Mouse (Mus musculus) liver, adult (tissue): ENCODE results near the gene Sntb2.
A peak's percentile ranks its signal among the peaks of the same experiment; 100 is the strongest.

Source experiments
- GATA4 ChIP-seq: IDR thresholded peaks from 2 replicates; pipeline ENCODE4 v1.6.1; 2014; ENCODE audit warnings: mild to moderate bottlenecking, low read length; ENCODE audit not compliant: insufficient replicate concordance

The Sntb2 gene

DNA sequence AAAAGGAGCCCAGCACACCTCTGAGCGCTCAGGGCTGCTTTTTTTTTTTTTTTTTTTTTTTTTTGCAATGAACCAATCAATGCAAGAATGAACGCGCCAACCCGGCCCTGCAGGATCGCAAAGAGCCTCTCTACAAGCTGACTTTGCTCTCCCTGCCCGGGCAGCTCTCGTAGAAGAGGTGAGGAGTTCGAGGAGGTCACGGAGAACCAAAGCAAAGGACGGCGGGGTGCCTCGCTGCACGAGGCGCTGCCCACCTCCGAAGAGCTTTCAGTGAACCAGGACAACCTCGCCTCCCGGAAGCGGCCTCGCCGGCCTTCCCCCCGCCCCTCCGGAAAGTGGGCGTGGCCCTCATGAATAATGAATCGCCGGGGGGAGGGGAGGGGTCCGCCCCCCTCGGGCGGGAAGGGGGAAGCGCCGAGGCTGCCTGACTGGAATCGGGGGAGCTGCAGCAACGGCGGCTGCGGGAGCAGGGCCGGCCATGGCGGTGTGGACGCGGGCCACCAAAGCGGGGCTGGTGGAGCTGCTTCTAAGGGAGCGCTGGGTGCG lies at the start of gene Sntb2:
Gene Sntb2 (plus strand): TSS at position 427 of the 546 bp plus-strand sequence.
- peak; percentile 27; the same call in 1 of the 2 replicates for TF ChIP-seq GATA4

DNA sequence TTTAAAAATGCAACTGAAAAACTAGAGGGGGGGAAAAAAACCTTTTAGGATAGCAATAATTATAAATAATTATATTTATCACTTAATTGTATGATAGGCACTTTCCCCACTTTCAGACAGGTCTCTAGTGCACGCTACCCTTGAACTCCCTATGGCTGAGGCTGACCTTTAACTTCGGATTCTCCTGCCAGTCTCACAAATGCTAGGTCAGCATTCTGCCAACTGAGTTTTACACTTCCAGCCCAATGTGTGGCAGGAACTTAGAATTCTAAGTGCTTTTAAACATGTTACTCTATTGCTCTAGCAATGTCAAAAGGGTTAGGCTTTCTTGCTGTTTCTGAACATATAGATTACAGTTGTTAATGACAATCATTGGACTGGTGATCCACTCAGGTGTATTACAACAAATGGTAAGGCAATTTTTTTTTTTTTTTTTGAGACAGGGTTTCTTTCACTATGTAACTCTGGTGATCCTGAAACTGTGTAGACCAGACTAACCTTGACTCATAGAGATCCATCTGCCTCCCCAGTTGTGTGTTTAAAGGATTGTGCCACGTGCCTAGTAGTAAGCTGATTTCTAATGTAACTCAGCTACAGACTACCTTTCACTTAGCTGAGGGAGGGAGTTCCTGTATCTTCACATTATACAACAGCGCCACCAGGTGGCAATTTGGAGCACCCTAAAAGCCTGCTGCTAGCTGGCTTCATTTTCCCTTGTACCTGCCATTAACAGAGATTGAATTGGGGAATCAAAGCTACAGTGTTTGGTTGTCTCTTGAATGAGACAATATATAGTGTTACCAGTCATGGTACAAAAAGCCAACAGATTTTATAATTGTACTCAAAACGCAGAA lies 48.0 kb upstream of the Sntb2 start:
- TF ChIP-seq GATA4: no peak

DNA sequence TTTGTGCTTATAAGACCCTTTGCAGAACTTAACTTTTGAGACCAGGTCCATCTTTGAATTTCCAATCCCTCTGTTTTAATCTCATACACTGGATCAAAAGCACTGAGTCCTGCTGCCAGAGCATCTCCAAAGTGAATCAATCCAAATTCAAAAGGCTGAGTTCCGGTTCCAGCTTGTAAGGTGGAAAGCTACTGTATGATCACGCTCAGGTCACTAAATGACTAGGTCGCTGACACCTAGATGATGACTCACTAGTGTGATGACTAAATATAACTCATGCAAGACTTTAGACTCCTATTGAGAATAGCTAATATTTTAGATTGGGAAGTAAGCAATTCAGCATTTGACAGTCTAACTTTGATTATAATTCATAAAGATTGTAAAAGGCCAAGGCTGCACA lies 46.7 kb upstream of the Sntb2 start:
- TF ChIP-seq GATA4: no peak

DNA sequence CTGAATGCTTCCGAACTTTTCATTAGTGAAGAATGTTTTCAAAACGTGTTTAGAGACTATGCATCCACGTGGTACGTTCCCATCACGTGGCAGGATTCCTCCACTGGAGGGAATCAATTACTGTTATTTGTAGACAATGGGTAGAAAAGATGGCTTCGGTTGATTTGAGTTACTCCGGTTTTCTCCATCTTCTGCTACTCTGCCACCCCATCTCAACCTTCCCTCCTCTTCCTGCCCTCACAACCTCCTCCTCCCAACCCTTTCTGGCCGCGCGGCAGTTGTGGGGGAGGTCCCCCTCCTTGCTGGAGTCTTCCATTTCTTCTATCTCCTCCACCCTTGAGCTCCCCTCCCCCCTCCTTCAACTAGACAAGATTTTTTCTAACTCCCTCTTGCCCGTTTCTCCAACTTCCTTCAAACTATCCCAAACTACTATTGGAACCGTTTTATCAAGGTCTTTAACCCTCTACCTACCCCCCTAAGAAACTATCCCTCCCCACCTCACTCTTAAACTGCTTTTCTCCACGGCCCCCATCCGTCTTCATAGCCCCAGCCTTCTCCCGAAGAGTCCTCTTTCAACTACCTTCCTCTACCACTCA lies 43.2 kb upstream of the Sntb2 start:
- no peak for TF ChIP-seq GATA4

DNA sequence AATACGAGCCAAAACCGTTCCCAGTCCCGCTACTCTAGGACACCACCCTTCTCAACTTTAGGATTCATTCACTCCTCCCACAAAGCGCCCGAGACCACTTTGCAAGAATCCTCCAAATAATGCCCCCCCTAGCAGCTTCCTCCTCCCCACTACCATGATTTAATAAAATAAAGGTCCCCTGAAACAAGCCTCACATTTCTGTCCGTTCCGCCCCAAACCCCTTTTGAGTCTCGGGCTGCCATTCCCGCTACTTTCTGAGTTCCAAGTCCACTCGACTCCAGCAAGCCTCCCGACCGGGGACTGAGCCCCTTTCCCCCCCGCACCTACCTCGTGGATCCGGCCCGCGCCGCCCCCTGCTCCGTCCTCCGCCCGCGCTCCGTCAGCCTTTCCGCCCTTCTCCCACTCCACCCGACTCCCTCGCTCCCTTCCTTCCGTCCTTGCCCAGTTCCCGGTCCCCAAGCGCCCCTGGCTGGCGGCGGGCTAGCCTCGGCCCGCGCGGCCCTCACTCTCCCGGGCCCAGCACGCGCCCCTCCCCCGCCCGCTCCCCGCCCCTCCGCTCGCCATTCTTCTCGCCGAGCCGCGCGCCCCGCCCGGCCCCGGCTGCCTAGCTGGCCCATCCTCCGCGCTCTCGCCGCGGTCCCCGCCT lies 42.6 kb upstream of the Sntb2 start:
- TF ChIP-seq GATA4: no peak

DNA sequence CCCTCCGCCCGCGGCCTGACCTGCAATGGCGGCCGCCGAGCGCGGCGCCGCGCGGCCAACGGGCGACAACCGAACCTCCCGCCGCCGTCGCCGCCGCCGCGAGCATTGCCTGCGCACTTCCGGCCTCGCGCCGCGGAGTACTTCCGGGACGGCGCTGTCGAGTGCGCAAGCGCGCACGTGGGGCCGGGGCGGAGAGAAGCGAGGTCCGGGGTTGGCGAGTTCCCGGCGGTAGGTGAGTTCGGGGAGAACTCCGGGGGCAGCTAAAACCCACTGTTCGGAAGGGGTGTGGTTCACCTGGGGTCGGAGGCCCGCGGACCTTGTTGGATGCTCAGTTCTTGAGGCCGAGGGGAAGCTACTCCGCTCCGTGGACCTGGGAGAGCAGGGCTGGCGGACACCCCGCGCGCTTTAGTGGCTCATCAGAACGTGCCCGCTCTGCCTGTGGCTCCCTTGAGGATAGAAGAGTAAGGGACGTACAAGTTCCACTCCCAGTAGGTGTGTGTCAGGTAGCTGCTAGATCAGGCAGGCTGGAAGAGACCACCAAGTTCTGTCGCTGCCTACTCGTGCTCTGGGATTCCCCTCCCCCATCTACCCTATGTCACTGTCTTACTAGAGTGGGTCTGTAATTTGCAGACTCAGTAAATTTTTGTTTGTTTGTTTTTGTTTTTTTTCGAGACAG lies 41.9 kb upstream of the Sntb2 start, which contains the start of gene Utp4:
Gene Utp4 (plus strand): TSS at position 156 of the 676 bp plus-strand sequence.
- TF ChIP-seq GATA4: no peak; the same call in 1 of the 2 replicates

DNA sequence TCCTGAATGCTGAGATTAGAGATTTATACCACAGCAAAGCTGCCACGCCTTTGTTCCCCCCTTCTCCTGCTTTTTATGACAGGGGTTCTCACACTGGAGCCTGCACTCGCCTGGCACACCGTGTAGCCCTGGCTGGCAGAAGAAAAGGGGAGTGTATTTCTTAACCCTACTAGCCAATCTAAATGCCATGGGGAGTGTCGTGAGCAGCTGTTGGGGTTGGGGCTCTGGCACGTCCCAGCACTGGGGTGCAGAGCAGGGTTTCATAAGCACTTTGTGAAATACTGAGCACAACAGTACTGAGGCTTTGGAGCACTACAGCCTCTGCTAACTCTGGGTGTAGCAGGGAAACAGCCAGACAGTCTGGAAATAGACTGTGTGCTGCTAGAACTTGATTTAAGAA lies 36.1 kb upstream of the Sntb2 start:
- TF ChIP-seq GATA4: no peak

DNA sequence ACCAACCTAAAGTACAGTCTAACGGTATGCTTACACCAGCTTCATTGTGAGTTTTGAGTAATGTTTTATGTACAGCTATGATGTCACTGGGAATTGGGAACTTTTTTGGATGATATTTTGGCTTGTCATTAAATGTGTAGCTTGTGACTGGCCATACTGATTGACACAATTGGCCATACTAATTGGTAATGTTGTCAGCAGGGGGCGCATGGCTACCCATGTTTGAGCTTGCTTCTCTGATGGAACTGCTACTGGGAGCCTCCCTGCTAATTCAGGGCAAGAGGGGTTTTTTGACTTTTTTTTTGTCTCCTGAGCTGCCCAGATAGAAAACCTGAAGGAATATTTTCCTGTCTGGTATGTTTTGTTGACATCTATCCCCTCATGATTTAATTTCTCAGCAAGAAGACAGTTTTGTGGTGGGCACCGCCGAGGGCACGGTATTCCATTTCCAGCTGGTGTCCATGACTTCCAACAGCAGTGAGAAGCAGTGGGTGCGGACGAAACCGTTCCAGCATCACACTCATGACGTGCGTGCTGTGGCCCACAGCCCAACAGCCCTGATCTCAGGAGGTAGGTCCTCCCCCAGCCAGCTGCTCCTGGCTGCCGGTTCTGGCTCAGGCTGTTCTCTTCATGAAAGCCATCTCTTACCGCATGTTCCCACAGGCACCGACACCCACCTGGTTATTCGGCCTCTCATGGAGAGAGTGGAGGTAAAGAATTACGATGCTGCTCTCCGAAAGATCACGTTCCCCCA lies 29.6 kb upstream of the Sntb2 start:
- no peak for TF ChIP-seq GATA4

DNA sequence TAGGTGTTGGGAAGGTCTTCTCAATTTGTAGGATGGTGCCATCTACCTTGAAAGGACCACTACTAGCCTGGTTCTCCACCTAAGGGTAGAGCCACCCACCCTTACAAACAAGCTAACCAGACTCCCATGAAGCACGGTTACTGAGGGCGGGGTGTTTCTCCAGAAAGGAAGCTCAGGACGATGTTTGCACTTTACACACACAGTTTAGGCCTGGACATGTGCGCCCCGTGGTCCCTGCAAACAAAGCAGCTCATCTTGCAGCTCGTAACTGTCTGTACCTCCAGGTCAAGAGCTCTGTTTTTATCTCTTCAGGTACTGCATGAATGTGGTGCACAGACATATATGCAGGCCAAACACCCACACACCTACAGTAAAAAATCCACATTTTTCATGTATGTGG lies 28.9 kb upstream of the Sntb2 start:
- TF ChIP-seq GATA4: no peak

DNA sequence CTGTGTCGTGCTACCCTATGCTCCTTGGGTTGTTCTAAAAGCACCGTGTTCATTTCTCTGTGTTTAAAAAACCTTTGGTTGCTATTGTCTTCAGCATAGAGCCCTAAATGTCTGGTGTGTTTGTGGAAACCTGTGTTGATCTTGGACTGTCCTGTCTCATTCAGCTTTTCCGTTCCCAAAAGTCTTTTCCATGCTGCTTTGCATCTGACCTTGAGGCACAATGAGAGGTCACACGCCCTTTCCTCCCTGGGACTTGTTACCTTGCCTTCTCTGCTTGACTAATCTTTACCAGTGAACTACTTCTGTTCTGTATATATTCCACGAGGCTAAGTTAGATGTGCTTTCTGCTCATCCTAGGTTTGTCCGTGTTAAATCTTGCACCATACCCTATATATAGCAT lies 28.1 kb upstream of the Sntb2 start:
- TF ChIP-seq GATA4: no peak

DNA sequence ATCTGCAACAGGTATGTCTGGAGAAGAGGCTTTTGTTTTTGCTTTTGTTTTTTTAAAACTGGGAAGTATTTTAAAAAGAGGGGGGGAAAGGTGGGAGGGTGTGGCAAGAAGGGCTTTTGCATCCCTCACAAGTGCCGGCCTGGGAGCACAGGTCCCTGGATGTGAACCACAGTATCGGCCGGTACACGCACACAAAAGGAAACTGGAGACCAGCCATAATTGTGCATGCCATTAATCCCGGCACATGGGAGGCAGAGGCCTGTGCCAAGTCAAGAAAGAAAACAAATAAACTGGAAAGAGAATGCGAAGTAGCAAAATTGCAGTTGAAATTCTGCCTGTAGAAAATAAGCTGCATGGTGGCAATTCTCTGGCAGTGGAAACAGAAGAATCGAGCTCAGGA lies 27.3 kb upstream of the Sntb2 start:
- no peak for TF ChIP-seq GATA4

DNA sequence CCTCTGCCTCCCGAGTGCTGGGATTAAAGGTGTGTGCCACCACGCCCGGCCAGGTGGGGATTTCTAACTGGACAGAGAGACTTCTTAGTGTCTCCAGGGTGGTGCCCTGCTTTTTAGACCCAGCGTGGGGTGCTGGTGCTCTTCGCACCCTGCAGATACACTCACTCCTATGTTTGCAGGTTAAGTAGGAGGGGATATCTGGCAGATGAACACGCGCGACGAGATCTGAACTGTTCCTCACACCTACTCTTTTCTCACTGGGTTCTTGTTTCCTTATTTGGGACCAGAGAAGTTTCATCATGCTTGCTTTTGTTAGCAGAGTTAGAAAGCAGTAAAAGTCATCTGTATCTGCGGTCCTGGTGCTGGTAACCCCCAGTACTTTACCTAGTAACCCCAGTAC lies 21.9 kb upstream of the Sntb2 start:
- TF ChIP-seq GATA4: no peak

DNA sequence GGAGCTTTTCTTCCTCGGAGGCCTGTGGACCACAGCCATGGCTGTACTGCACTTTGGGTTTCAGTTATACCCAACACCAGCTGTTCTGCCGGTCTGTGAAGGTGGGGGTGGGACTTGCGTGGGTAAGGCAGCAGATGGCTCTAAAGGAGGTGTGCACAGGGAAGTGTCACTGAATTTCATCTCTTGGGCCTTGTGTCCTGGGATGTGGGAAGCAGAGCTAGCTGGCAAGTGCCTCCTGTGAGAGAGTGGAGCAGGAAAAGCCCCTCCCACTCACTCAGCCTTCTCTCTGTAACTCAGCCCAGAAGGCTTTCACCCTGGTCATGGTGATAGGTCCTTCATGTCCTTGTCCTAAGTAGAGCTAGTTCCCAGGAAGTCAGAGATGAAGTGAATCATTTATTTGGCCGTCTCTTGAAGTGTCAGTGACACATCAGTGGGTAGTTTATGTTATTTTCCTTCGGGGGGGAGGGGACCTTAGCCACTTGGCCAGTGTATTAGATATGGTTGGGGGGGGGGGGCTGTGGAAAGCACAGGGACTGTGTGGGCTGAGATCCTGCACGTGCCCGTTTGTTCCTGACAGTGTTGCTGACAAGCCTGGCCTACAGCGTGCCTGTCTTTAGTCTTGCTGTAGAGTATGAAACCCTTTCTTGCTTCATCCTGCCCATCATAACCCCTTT lies 15.7 kb upstream of the Sntb2 start:
- TF ChIP-seq GATA4: no peak

DNA sequence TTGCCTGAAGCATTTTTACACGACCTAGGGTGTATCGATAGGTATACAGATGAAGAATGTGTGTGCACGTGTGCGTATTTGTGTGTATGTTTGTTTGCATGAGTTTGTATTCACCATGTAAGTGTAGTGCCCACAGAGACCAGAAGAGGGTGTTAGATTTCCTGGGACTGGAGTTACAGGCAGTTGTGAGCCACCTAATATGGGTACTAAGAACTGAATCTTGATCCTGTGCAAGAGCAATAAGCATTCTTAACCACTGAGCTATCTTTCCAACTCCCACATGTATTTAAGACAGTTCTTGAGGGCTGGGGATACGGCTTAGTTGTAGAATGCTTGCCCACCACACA lies 15.2 kb upstream of the Sntb2 start:
- no peak for TF ChIP-seq GATA4
